Mouse (Mus musculus) gonadal fat pad, adult 2 months (tissue): Measurements from ENCODE around the gene Slc38a6. TPM values are rescaled to one million over a fixed set of nuclear protein-coding genes. Genes with fewer than 3 reads are reported as not detected.

ENCODE experiments used
- DNase-seq: peaks from one replicate; pipeline ENCODE4 v3.0.0-alpha.2; 2012; ENCODE audit warnings: low read depth
- polyA plus RNA-seq: library from polyadenylated mRNA; depleted of rRNA; stranded (reverse); fragments of >200 nt; gene quantifications from 2 replicates; pipeline ENCODE4 v1.2.3, GENCODE M21; 2012; rRNA removed

Gene Slc38a6
- polyA plus RNA-seq, 1 experiment, result 22.2 TPM

GRCm38 (mm10) chr12:73393018-73393417, 106.4 kb downstream of the Slc38a6 start:
- no peak for DNase-seq

DNA sequence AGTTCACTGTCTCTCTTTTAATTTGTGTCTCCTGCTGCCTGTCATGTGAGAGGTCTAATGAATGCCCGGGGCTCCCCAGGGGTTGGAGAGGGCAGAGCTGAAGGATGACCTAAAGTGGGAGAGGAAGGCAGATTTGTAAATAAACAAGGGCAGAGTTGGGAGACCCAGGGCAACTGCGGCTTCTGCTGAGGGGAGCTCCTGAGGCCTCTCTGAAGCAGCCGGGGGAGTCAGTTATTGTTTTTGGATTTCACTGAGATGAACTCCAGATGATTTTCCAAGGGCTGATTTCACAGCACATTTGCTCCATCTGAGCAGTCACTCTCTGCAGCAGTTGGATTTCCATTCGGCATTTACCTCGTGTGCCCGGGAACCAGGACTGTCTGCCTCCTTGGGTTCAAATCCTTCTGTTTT, 107.3 kb downstream of the Slc38a6 start:
- no peak for DNase-seq

DNA sequence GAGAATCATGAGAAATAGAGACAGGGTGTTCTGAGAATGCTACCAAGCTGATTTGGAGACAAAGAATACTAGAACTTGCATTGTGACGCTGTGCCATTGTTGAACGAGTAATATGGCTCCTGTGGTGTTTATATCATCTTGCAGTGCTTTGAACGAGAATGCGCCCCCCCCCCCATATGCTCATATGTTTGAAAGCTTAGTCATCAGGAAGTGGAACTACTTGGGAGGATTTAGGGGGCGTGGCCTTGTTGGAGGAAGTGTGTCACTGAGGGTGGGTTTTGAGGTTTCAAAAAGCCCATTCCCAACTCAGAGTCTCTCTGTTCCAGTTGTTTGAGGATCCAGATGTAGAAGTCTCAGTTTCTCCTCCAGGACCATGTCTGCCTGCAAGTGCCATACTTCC, 108.0 kb downstream of the Slc38a6 start:
- no peak for DNase-seq

GRCm38 (mm10) chr12:73399426-73399825, 112.8 kb downstream of the Slc38a6 start:
- no peak for DNase-seq

DNA sequence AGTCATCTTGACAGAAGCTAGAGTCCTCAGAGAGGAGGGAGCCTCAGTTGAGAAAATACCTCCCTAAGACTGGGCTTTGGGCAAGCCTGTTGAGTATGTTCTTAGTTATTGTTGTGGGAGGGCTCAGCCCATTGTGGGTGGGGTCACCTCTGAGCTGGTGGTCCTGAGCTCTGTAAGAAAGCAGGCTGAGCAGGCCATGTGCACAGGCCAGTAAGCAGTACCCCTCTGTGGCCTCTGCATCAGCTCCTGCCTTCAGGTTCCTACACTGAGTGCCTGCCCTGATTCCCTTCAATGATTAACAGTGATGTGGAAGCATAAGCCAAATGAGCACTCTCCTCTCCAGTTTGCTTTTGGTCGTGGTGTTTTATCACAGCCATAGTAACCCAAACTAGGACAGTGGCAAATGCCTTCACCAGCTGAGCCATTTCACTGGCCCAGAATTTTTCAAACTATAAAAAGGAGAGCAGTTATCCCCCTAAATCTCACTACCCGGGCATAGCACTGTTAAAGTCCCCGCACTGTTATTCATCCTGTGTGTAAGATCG, 114.0 kb downstream of the Slc38a6 start:
- no peak for DNase-seq

GRCm38 (mm10) chr12:73401520-73402130, 115.0 kb downstream of the Slc38a6 start:
- DNase-seq, result no peak

DNA sequence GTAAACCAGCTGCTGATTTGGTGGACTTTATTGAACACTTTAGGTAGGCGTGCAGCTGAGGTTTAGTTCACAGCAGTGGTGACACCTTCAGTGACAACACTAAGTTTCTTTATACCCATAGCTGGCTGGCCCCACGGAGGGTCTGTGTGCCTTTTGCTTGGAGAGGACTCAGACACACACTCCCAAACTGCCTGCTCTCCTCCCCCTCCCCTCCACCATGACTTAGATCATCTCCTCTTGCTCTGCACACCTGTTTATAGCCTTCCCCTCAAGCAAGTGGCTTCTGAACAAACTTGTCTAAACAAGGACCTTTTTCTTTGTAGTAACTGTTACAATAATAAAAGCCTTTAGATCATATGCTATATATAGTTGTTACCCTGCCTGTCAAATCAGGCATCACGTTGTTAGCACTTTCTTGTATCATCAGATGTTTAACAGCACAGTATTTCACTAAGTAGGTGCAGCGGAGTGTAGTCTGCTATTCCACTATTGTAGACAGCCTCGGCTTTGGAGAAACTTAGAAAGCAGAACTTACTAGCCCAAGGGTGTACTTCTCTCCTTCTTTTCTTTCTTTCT, 115.6 kb downstream of the Slc38a6 start:
- no peak for DNase-seq

- DNase-seq, result no peak
Measured at GRCm38 (mm10) chr12:73402851-73403665, 116.5 kb downstream of the Slc38a6 start.

Other genes with a start within 250 kb of the Slc38a6 start
- gene Six1, start 232.9 kb upstream of the Slc38a6 start, polyA plus RNA-seq, result 1.7 and 3.1 TPM in 2 replicates
- 1.00 and 1.2 TPM in 2 replicates for gene Six4, start 173.3 kb upstream of the Slc38a6 start, polyA plus RNA-seq
- 7.2 and 7.3 TPM in 2 replicates for gene Mnat1, start 163.1 kb upstream of the Slc38a6 start, polyA plus RNA-seq
- 4.9 and 6.6 TPM in 2 replicates for gene Trmt5, start 69 bp upstream of the Slc38a6 start, polyA plus RNA-seq